Mouse (Mus musculus) bone marrow macrophage, adult 2 months (primary cell): ENCODE measurements around the gene Hmg20b.

Experiments used
- CTCF ChIP-seq: IDR thresholded peaks from 2 replicates; pipeline ENCODE4 v1.5.1; 2012; ENCODE audit warnings: low read depth, mild to moderate bottlenecking, low read length, moderate library complexity
- POLR2A ChIP-seq: IDR thresholded peaks from 2 replicates; pipeline ENCODE4 v1.6.1; 2012; ENCODE audit warnings: mild to moderate bottlenecking, low read depth, low read length, borderline replicate concordance

- TF ChIP-seq POLR2A = no peak
- no peak for TF ChIP-seq CTCF
These were observed 50.5 kb downstream of the Hmg20b start for GRCm38 (mm10) chr10:81299585-81300351.
